In genomic region chr15:27659592-27660244, GRCm38 (mm10) we compare ENCODE assay signal across 8 mouse cellular contexts. TPM values are rescaled to one million over a fixed set of nuclear protein-coding genes. Genes with fewer than 3 reads are reported as not detected.
DNase-seq lines count a peak whose midpoint lies in the region; ATAC-seq lines count a peak whose summit lies in the region.

No protein-coding gene starts in this region.

- 38% methylated on average over 17 of the region's 17 CpGs for WGBS in embryonic facial prominence, embryonic 11.5 days
- 41% methylated on average over 17 of the region's 17 CpGs for WGBS in kidney, embryonic 14.5 days
- WGBS in limb, embryonic 13.5 days, result 45% methylated on average over 17 of the region's 17 CpGs

- H3K36me3 ChIP-seq in embryonic facial prominence, embryonic 11.5 days (replicated peaks; ENCODE audit: control insufficient read depth, insufficient read depth, low read depth, low read length), result no peaks in the 10 kb centered on the region
- no peaks in the 10 kb centered on the region for H3K36me3 ChIP-seq in kidney, embryonic 14.5 days (ENCODE audit: control insufficient read depth, insufficient read depth, low read length)
- peaks cover 4% of the 10 kb centered on the region; the same call in 1 of the 2 replicates for H3K36me3 ChIP-seq in limb, embryonic 13.5 days

- H3K4me2 ChIP-seq in embryonic facial prominence, embryonic 11.5 days (ENCODE audit: low read depth, low read length), result no peak overlapping the region
- no peak overlapping the region for H3K4me2 ChIP-seq in kidney, embryonic 14.5 days (replicated peaks; ENCODE audit: low read depth, low read length)
- no peak overlapping the region for H3K4me2 ChIP-seq in limb, embryonic 13.5 days (replicated peaks)

- ATAC-seq in embryonic facial prominence, embryonic 11.5 days (replicated peaks; ENCODE audit: insufficient number of reproducible peaks, low FRiP score, low TSS enrichment, low read depth), result no peak
- ATAC-seq in kidney, embryonic 14.5 days (ENCODE audit: low FRiP score, low TSS enrichment), result peak; percentile 80
- ATAC-seq in limb, embryonic 13.5 days (ENCODE audit: low FRiP score, low read depth), result peak; percentile 82
- ATAC-seq in monocyte, adult 5-6 weeks (replicated peaks; ENCODE audit: insufficient number of reproducible peaks, low FRiP score, low TSS enrichment, poor library complexity, severe bottlenecking), result peak; percentile 66

- H3K9ac ChIP-seq in embryonic facial prominence, embryonic 11.5 days (replicated peaks; ENCODE audit: low read length), result no peak overlapping the region
- no peak overlapping the region for H3K9ac ChIP-seq in kidney, embryonic 14.5 days (ENCODE audit: low read depth, low read length)
- no peak overlapping the region for H3K9ac ChIP-seq in limb, embryonic 13.5 days

- H3K4me3 ChIP-seq in embryonic facial prominence, embryonic 11.5 days (ENCODE audit: low read depth, low read length), result no peak overlapping the region
- H3K4me3 ChIP-seq in kidney, embryonic 14.5 days (ENCODE audit: low read length), result no peak overlapping the region
- H3K4me3 ChIP-seq in limb, embryonic 13.5 days, result no peak overlapping the region

- no peaks in the 10 kb centered on the region for H3K4me1 ChIP-seq in embryonic facial prominence, embryonic 11.5 days (ENCODE audit: control insufficient read depth, insufficient read depth, low read length)
- H3K4me1 ChIP-seq in kidney, embryonic 14.5 days (ENCODE audit: control insufficient read depth, insufficient read depth, low read length), result no peaks in the 10 kb centered on the region
- no peaks in the 10 kb centered on the region for H3K4me1 ChIP-seq in limb, embryonic 13.5 days

- no peaks in the 10 kb centered on the region for H3K9me3 ChIP-seq in embryonic facial prominence, embryonic 11.5 days (replicated peaks; ENCODE audit: control insufficient read depth, low read length)
- no peaks in the 10 kb centered on the region for H3K9me3 ChIP-seq in kidney, embryonic 14.5 days (ENCODE audit: control insufficient read depth, low read length)
- H3K9me3 ChIP-seq in limb, embryonic 13.5 days, result peaks cover 4% of the 10 kb centered on the region; the same call in 1 of the 2 replicates

- H3K27ac ChIP-seq in embryonic facial prominence, embryonic 11.5 days (replicated peaks; ENCODE audit: low read depth, low read length), result no peak overlapping the region
- no peak overlapping the region for H3K27ac ChIP-seq in kidney, embryonic 14.5 days (ENCODE audit: low read depth, low read length)
- no peak overlapping the region for H3K27ac ChIP-seq in limb, embryonic 13.5 days

- DNase-seq in B cell, adult 2 months, result peak; percentile 92 to 94
- peak; percentile 91 for DNase-seq in adrenal gland, postnatal 25 days
- peak; percentile 93 for DNase-seq in embryonic facial prominence, embryonic 11.5 days (ENCODE audit: low spot score)
- peak; percentile 85 for DNase-seq in heart, adult 8-10 months (ENCODE audit: low spot score)
- DNase-seq in spleen, postnatal 36 days (ENCODE audit: low spot score in 2 of 2), result peak; percentile 65 to 73

- no peaks in the 10 kb centered on the region for H3K27me3 ChIP-seq in embryonic facial prominence, embryonic 11.5 days (ENCODE audit: control insufficient read depth, insufficient read depth, low read length)
- no peaks in the 10 kb centered on the region for H3K27me3 ChIP-seq in kidney, embryonic 14.5 days (ENCODE audit: control insufficient read depth, insufficient read depth, low read length)
- no peaks in the 10 kb centered on the region for H3K27me3 ChIP-seq in limb, embryonic 13.5 days

RNA-seq across cellular contexts. Expression of gene Otulinl, which starts 21.7 kb away (rescaled TPM):
- total RNA-seq in adrenal gland, postnatal 25 days (2021), result 3.6 and 4.3 TPM in 2 replicates
- 14.9 and 15.5 TPM in 2 replicates for polyA plus RNA-seq in embryonic facial prominence, embryonic 11.5 days (2014; fragmentation: Nextera tagmentation; extraction: Ambion mirVana)
- total RNA-seq in heart, adult 8-10 months (2022), result 1 to 10 TPM in 2 of 4 experiments, under 1 TPM in 2; 0.79 to 2.2 (median 1.1) TPM
- 25.1 and 26.0 TPM in 2 replicates for polyA plus RNA-seq in kidney, embryonic 14.5 days (2014; fragmentation: Nextera tagmentation; extraction: Ambion mirVana)
- 14.8 and 17.2 TPM in 2 replicates for polyA plus RNA-seq in limb, embryonic 13.5 days (2015; fragmentation: Nextera tagmentation; extraction: Ambion mirVana)
- 110 to 158 TPM (median 149 TPM) in 3 replicates for total RNA-seq in monocyte, adult 5-6 weeks (2017)

RNA-seq across cellular contexts. Expression of gene Otulin, which starts 29.2 kb away (rescaled TPM):
- 36.3 and 42.4 TPM in 2 replicates for total RNA-seq in adrenal gland, postnatal 25 days (2021)
- polyA plus RNA-seq in embryonic facial prominence, embryonic 11.5 days (2014; fragmentation: Nextera tagmentation; extraction: Ambion mirVana), result 38.0 and 41.1 TPM in 2 replicates
- 10 to 100 TPM; 25.7 to 29.2 (median 27.6) TPM for total RNA-seq in heart, adult 8-10 months (2022)
- 38.5 and 41.3 TPM in 2 replicates for polyA plus RNA-seq in kidney, embryonic 14.5 days (2014; fragmentation: Nextera tagmentation; extraction: Ambion mirVana)
- 28.7 and 28.9 TPM in 2 replicates for polyA plus RNA-seq in limb, embryonic 13.5 days (2015; fragmentation: Nextera tagmentation; extraction: Ambion mirVana)
- total RNA-seq in monocyte, adult 5-6 weeks (2017), result 78.2 to 132 TPM (median 118 TPM) in 3 replicates

Comparison
In these comparisons a context has a peak if more than half of its experiments do, and no peak if none do; other contexts are left out.
1. RNA of gene Otulinl, which starts 21.7 kb away (total RNA-seq): 110 to 158 TPM in monocyte, adult 5-6 weeks; 3.6 to 4.3 TPM in adrenal gland, postnatal 25 days and 0.79 to 2.2 TPM in heart, adult 8-10 months; every median in the first group is over 10 times any median in the second.
2. Peak in every context shown above with its lines, with median percentiles within 50 percentile points of each other: DNase-seq.